Mouse (Mus musculus) liver, adult (tissue): Measurements from ENCODE around the gene Rpl32.

Source experiments
- GATA4 ChIP-seq: IDR thresholded peaks from 2 replicates; pipeline ENCODE4 v1.6.1; 2014; ENCODE audit warnings: mild to moderate bottlenecking, low read length; ENCODE audit not compliant: insufficient replicate concordance

The Rpl32 gene

GRCm38 (mm10) chr6:115759461-115759860 is 49.1 kb downstream of the Rpl32 start:
- TF ChIP-seq GATA4, result no peak

- TF ChIP-seq GATA4, result no peak
These were observed 49.5 kb downstream of the Rpl32 start for GRCm38 (mm10) chr6:115758981-115759435.

GRCm38 (mm10) chr6:115755536-115755935 is 53.0 kb downstream of the Rpl32 start:
- TF ChIP-seq GATA4, result no peak
